Mouse (Mus musculus) midbrain, embryonic 16.5 days (tissue): ENCODE measurements around the gene Dbi. TPM values are rescaled to one million over a fixed set of nuclear protein-coding genes. Genes with fewer than 3 reads are reported as not detected.

Experiments
- ATAC-seq: fragments of 200-750 bp; cut with Nextera tagmentation; 2 replicates; pipeline ENCODE4 v1.8.0; 2017; ENCODE audit warnings: moderate TSS enrichment
- H3K27ac ChIP-seq: fragments of 300-500 bp; sonication (generic); 2 replicates; pipeline ENCODE4 v1.5.1; 2014; ENCODE audit warnings: mild to moderate bottlenecking, low read length, mixed read lengths
- H3K27me3 ChIP-seq: fragments of 300-500 bp; sonication (generic); 2 replicates; pipeline ENCODE4 v1.6.1; 2014; ENCODE audit warnings: low read depth, low read length, mixed read lengths; ENCODE audit not compliant: control insufficient read depth, insufficient read depth
- H3K36me3 ChIP-seq: fragments of 300-500 bp; sonication (generic); 2 replicates; pipeline ENCODE4 v1.6.1; 2014; ENCODE audit warnings: mild to moderate bottlenecking, low read length, moderate library complexity, mixed read lengths; ENCODE audit not compliant: control insufficient read depth, insufficient read depth
- H3K4me1 ChIP-seq: fragments of 300-500 bp; sonication (generic); 2 replicates; pipeline ENCODE4 v1.6.1; 2014; ENCODE audit warnings: mild to moderate bottlenecking, low read length, mixed read lengths; ENCODE audit not compliant: control insufficient read depth, insufficient read depth
- H3K4me2 ChIP-seq: fragments of 300-500 bp; sonication (generic); 2 replicates; pipeline ENCODE4 v1.6.1; 2014; ENCODE audit warnings: mild to moderate bottlenecking, low read length, mixed read lengths
- H3K4me3 ChIP-seq: fragments of 300-500 bp; sonication (generic); 2 replicates; pipeline ENCODE4 v1.5.1; 2014; ENCODE audit warnings: low read depth, mild to moderate bottlenecking, low read length, moderate library complexity, mixed read lengths
- H3K9ac ChIP-seq: fragments of 300-500 bp; sonication (generic); 2 replicates; pipeline ENCODE4 v1.6.1; 2014; ENCODE audit warnings: low read depth, low read length, mixed read lengths
- H3K9me3 ChIP-seq: fragments of 300-500 bp; sonication (generic); replicated peaks from 2 replicates; pipeline ENCODE4 v1.6.1; 2014; ENCODE audit warnings: mild to moderate bottlenecking, low read length, mixed read lengths; ENCODE audit not compliant: control insufficient read depth, poor library complexity, severe bottlenecking
- WGBS: fragments of 180-500 bp; shearing (Covaris S2); extraction: QIAGEN DNeasy Blood & Tissue Kit; methylation state at CpG from one replicate; pipeline ENCODE4 v1.1.7; 2014; 5-methylcytosine and 5-hydroxymethylcytosine counted together
- polyA plus RNA-seq: library from polyadenylated mRNA; unstranded; fragments of >200 nt; fragmentation: Nextera tagmentation; extraction: Ambion mirVana; gene quantifications from 2 replicates; pipeline ENCODE4 v1.2.1, GENCODE M21; 2015

Gene Dbi
- polyA plus RNA-seq, 1 experiment from 2014 or later: 1,233 TPM

DNA sequence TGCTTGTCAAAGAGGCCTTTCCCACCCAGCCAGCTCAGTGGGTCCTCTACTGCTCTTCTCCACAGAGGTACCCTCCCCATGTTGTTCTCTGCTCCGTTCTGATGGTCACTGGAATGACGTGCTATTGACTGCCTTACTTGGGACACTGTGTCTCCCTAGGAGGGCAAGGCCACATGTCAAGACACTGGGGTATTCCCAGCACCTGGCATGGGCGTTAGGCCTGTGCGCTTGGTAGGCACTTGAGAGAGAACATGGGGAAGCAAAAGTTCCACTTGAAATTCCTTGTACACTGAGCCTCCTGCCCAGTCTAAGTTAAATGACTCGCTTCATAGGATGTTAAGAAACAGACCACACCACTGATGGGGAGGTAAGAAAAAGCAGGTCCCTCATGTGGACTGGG, 51.8 kb downstream of the Dbi start:
- Histone ChIP-seq H3K9ac (no peak overlapping the region), H3K36me3 (no peaks in the 10 kb centered on the region), H3K4me3 (no peak overlapping the region), H3K9me3 (no peaks in the 10 kb centered on the region), H3K27me3 (peaks cover 19% of the 10 kb centered on the region), H3K27ac (no peak overlapping the region), H3K4me2 (no peak overlapping the region), H3K4me1 (peaks cover 9% of the 10 kb centered on the region)
- WGBS: 80% methylated on average over 5 of the region's 5 CpGs
- no peak for ATAC-seq

DNA sequence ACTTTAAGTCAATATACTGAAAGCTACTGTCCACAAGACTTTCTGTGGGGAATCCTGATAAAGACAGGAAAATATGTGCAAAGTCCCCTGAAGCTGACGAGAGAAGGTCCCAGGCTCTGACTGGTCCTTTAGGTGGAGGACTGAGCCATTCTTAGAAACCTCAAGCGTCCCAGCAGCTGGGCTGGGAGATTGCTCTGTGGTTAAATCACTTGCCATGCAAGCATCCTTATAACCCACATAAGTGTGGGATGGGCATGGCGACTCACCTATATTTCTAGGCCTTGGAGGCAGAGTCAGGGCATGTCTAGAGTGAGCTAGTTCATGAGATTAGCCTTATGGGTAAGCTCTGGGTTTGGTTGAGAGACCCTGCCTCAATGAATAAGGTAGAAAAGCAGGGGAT, 54.3 kb downstream of the Dbi start:
- WGBS: 91% methylated on average over 3 of the region's 3 CpGs
- ATAC-seq: no peak
- H3K36me3 ChIP-seq: no peaks in the 10 kb centered on the region

DNA sequence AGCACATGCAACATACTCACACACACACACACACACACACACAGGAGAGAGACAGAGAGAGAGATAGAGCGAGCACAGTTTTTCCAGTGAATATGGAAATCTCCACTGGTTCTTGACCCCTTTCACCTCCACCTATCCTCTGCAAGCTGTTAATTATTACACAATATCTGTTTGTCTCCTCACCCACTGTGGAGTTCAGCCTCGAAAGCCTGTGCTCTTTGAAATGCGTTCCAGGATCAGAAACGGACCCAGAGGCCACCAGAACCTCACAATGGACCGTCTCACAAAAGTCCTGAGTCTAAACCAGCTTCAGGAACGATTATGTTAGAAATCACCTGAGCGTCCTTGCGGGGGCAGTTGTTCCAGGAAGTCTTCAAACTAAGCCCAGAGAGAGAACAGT, 54.7 kb downstream of the Dbi start:
- ATAC-seq: no peak
- Histone ChIP-seq H3K4me2 (no peak overlapping the region), H3K4me3 (no peak overlapping the region), H3K9ac (no peak overlapping the region), H3K27me3 (no peaks in the 10 kb centered on the region), H3K27ac (no peak overlapping the region), H3K9me3 (no peaks in the 10 kb centered on the region), H3K4me1 (no peaks in the 10 kb centered on the region), H3K36me3 (no peaks in the 10 kb centered on the region)
- 81% methylated on average over 8 of the region's 8 CpGs for WGBS

More for the DNA sequence above, 54.3 kb downstream of the Dbi start:
- Histone ChIP-seq H3K4me1 (no peaks in the 10 kb centered on the region), H3K9me3 (no peaks in the 10 kb centered on the region), H3K27ac (no peak overlapping the region), H3K4me3 (no peak overlapping the region), H3K9ac (no peak overlapping the region), H3K27me3 (peaks cover under 1% of the 10 kb centered on the region; the same call in 1 of the 2 replicates), H3K4me2 (no peak overlapping the region)

DNA sequence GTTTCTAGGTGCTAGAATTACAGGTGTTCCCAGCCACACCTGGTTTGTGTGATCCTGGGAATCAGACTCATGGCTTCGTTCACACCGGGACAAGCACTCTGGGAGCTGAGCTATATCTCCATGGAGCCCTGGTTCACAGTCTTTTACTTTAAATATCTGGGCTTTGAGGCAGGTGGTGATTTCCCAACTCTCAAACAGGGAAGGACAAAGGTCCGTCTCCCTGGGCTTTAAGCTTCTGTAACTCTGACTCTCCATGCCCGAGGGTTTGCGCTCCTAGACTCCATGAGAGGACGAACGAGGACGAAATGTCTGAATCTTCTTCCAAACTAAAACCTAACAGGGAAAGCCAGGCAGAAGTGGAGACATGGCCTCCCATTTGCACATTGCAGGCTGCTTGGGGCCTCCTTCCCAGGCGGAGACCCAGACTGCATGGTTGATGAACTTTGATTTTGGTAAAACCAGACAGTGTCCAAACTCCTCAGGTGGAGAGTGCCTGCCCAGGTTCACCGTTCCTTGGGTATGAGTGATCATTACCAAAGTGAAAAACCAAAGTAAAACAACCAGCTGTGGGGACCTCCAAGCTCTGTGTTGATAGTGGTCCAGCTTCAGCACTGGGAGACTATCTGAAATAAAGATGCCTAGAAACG, 56.7 kb downstream of the Dbi start:
- no peak for ATAC-seq
- no peak overlapping the region for H3K27ac ChIP-seq
- H3K27me3 ChIP-seq: no peaks in the 10 kb centered on the region
- H3K36me3 ChIP-seq: no peaks in the 10 kb centered on the region
- H3K9ac ChIP-seq: no peak overlapping the region
- no peaks in the 10 kb centered on the region for H3K4me1 ChIP-seq
- no peak overlapping the region for H3K4me2 ChIP-seq
- H3K4me3 ChIP-seq: no peak overlapping the region
- H3K9me3 ChIP-seq: no peaks in the 10 kb centered on the region
- WGBS: 91% methylated on average over 11 of the region's 11 CpGs

Other genes with a start within 250 kb of the Dbi start
- gene Tmem177, start 207.9 kb downstream of the Dbi start, polyA plus RNA-seq: 6.9 and 8.4 TPM in 2 replicates
- 0.40 and 0.62 TPM in 2 replicates for gene Cfap221, start 123.8 kb downstream of the Dbi start, polyA plus RNA-seq
- 0.63 and 1.0 TPM in 2 replicates for gene Sctr, start 114.2 kb downstream of the Dbi start, polyA plus RNA-seq
- gene Tmem37, start 47.0 kb downstream of the Dbi start, polyA plus RNA-seq: 4.9 and 5.1 TPM in 2 replicates
- 13.0 and 13.7 TPM in 2 replicates for gene 3110009E18Rik, start 109 bp upstream of the Dbi start, polyA plus RNA-seq
- gene Steap3, start 151.6 kb upstream of the Dbi start, polyA plus RNA-seq: 2.7 and 3.7 TPM in 2 replicates
- 14.0 and 17.6 TPM in 2 replicates for gene C1ql2, start 219.5 kb upstream of the Dbi start, polyA plus RNA-seq